Mouse (Mus musculus): Measurements from ENCODE around the gene Nufip1. TPM values are rescaled to one million over a fixed set of nuclear protein-coding genes. Genes with fewer than 3 reads are reported as not detected.
A peak's percentile ranks its signal among the peaks of the same experiment; 100 is the strongest.
"Not testable (repeated sequence)": the region's sequence is repeated elsewhere in the genome, so short reads cannot be mapped to it uniquely, and the experiment has no call there.

The Nufip1 gene
- total RNA-seq, 2 experiments from 2014 or later, result 13.3 to 19.1 TPM

- ATAC-seq (ENCODE audit: poor library complexity, severe bottlenecking), result no peak
Measured at GRCm38 (mm10) chr14:76128174-76128573, 17.5 kb downstream of the Nufip1 start.

DNA sequence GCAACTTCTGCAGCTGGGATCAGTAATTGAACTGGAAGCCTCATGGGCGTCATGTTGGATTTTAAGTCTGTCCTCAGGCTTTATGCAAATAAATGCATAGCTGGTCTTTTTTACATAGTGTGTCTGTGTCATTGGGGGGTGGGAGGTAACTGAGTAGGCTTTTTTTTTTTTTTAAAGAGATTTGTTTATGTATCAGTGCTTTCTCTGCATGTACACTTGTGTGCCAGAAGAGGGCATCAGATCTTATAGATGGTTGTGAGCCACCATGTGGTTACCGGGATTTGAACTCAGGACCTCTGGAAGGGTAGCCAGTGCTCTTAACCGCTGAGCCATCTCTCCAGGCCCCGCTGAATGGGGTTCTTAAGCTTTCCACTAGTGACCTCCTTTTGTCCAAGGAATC, 24.3 kb downstream of the Nufip1 start:
- ATAC-seq (ENCODE audit: poor library complexity, severe bottlenecking), result no peak

DNA sequence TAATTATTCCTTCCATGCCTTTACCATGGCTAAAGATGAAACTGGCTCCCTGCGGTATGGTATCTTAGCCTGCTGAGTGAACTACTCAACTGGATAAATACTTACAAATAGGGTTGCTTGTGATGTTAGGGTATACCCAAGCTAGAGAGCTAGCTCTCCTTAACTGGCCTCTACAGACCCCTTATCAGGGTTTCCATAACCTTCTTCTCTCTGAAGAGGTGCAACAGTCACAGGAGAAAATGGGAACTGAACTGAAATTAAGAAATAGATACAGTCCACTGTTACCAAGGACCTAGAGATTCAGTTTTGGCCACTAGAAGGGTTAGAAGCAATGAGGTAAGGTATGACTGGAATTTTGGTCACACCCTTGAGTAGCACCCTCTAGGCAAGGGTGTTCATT, 34.6 kb downstream of the Nufip1 start:
- no peak for ATAC-seq (ENCODE audit: poor library complexity, severe bottlenecking)

DNA sequence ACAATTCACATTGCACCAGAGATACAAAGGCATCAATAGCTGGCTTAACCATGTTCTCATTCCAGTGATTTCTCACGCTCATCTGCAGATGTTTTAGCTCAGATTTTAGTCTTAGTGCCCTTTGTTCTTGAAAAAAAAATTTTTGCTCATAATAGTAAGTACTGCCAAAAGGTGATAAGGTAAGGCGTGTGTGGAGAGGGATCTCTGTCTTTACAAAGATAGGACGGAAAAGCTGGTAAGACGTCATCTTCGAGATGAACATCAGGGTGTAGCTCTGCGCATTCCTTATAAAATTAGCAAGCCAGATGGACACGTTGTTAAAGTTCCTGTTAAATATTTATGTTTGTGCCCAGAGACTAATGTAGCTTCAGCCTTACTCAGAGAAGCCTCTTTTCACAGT, 35.2 kb downstream of the Nufip1 start:
- ATAC-seq (ENCODE audit: poor library complexity, severe bottlenecking), result no peak

DNA sequence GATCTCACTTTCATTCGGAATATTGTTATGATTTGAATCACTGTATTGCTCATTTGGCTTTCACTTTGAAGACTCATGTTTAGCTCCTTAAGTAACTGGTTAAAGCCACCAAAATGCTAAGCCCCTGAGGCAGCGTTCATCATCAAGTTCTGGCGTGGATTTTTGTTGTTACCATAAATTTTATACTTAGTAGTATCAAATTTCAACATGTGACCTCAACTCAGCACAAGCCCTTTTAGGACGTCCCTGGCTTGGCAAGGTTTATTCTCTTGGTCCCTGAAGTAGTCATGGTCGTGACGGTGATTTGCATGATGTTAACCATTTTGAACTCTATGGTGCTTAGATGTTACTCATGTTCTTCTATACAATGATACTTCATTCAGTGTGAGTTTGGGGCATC, 36.4 kb downstream of the Nufip1 start:
- ATAC-seq (ENCODE audit: poor library complexity, severe bottlenecking), result no peak

DNA sequence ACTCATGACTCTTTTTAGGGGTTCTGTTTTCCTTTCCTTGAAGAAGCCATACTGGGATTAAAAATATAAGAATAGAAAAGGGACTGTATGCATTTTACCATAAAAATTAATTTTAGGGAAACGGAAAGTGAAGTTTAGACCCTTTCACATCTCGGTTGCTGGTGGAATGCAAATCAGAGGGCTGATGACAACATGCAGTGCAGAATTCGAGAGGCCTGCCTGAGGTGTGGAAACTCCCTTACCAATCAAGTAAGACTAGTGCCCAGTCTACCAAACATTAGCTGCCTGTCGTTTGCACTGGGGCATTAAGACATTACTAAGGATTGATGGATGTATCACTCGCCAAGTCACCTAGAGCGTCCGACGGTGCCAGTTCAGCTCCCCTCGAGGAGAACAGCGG, 37.6 kb downstream of the Nufip1 start:
- ATAC-seq (ENCODE audit: poor library complexity, severe bottlenecking), result no peak

DNA sequence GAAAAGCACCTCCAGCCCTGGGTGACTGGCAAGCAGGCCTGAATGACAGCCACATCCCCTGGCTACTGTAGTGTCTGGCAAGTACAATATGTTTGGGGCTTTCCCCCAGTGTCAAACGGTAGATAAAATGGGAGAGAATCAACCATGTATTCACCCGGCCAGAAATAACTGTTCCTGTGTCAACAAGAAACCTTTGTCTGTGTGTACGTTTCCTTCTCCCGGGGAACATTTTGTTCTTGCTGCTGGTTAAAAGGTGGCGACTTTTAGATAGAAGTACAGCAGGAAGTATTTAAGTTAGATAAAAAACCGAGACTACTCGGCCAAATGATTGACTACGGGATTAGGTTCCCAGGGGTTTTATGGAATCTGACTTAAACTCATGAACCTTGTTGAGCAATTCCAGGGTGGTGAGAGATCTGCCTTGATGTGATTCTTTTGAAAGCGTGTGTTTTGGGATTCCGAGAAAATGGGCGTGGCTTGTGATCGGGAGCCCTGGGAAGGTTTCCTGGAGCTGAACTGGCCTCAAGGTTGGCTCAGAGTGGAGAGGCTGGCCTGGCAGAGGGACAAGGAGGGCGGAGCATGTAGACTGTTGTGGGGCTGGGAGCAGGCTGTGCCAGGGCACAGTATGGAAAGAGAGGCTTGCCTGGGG, 39.0 kb downstream of the Nufip1 start:
- no peak for ATAC-seq (ENCODE audit: poor library complexity, severe bottlenecking)

- ATAC-seq (ENCODE audit: poor library complexity, severe bottlenecking), result no peak
Measured at GRCm38 (mm10) chr14:76150499-76150898, 39.8 kb downstream of the Nufip1 start.

DNA sequence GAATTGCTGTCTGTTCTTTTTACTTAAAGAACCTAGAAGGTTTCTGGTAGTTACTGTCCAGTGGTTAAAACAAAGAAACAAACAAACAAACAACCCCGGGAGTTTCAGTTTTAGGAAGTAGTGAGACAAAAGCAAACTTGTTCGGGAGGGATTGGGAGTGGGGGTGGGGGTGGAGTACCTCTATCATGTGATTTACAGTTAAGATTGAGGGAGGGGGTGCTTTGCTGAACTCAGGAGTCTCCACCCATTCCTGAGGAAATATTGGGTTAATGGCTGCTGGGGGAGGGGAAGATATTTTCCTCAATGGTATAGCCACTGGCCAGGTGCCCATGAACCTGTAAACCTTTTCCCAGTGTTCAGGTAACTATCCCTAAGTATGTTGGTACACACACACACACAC, 40.3 kb downstream of the Nufip1 start:
- no peak for ATAC-seq (ENCODE audit: poor library complexity, severe bottlenecking)

- no peak for ATAC-seq (ENCODE audit: poor library complexity, severe bottlenecking)
Measured at GRCm38 (mm10) chr14:76151820-76152161, 41.1 kb downstream of the Nufip1 start.

GRCm38 (mm10) chr14:76152162-76153002, 41.7 kb downstream of the Nufip1 start:
- peak; percentile 86 for ATAC-seq (ENCODE audit: poor library complexity, severe bottlenecking)

DNA sequence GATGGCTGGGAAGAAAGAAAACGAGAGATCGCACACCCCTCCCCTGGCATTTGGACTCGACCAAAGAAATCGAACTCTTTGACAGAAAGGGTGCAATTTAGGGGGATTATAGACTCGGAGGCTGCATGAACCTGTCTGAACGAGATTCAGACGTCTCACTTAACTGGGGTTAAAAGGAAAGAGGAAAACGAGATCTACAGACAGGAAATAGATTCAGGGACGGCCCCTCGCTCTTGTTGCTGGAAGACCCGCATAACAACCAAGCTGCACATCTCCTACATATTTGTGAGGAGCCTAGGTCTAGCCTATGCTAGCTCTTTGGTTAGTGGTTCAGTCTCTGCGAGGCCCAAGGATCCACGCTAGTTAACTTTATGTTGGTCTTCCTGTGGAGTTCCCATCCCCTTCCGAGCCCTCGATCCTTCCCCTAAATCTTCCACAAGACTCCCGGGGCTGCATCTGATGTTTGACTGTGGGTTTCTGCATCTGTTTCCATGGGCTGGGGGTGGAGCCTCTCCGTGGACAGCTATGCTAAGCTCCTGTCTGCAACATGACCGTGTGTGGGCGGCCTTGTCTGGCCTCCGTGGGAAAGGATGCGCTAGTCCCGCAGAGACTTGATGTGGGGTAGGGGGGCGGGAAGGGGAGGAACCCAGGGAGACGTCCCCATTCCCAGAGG, 42.4 kb downstream of the Nufip1 start:
- ATAC-seq (ENCODE audit: poor library complexity, severe bottlenecking), result no peak

DNA sequence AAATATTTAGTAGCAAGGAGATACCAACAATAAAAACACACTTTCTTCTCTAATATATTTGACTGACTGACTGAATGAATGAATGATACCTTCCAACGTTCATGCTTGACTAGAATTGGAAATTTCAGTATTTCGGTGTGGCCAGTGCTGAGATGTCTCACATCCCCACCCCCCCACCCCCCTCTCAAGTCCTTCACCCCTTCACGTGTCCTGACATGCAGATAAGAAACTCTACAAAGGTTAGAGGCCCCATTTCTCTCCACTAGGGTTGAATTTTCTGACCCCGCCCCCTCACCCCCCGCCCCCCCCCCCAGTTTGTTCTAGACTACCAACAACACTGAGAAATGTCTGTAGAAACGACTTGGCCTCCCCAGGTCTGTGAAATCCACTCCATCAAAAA, 43.1 kb downstream of the Nufip1 start:
- ATAC-seq (ENCODE audit: poor library complexity, severe bottlenecking), result no peak

GRCm38 (mm10) chr14:76158192-76158785, 47.6 kb downstream of the Nufip1 start:
- ATAC-seq (ENCODE audit: poor library complexity, severe bottlenecking), result no peak

GRCm38 (mm10) chr14:76160580-76160979, 49.9 kb downstream of the Nufip1 start:
- ATAC-seq (ENCODE audit: poor library complexity, severe bottlenecking), result not testable (repeated sequence)

GRCm38 (mm10) chr14:76164236-76164635, 53.5 kb downstream of the Nufip1 start:
- ATAC-seq (ENCODE audit: poor library complexity, severe bottlenecking), result no peak

DNA sequence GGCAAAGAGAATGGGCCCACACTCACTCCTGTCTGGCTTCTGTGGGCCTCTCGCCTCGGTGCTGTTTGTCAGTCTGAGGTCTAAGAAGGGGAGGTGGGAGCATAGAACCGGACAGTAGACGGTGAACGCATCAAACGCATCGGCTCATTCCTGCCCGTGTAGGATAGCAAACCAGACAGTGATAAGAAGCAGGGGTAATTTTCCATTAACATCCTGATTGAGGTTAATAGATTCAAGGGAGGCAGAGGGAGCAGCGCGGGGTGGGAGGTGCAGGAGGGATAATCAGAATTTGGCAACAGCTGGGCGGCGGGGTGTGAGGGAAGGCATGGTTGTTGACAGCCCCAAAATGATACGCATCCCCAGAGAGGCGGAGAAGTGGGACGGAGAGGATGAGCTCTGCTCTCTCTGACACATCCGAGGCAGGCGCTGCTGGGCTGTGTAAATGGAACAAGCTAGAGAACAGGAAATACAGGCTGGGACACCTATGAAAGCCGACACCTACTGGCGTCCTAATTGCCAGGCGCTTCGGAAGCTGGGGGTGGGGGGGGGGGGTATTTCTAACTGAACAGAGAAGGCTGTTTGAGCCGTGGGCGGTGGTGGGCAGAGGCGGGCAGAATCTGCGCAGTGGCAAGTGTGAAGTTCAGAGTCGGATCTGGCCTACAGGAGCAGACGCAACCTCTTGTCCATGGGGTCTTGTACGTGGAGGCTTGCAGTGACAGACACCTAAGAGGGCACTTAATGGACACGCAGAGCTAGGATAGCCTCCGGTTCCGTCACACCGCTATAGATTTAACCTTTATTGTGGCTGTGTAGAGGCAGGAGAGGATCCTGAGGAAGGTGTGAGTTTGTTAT, 54.4 kb downstream of the Nufip1 start:
- ATAC-seq (ENCODE audit: poor library complexity, severe bottlenecking), result no peak

GRCm38 (mm10) chr14:76169876-76170466, 59.3 kb downstream of the Nufip1 start:
- ATAC-seq (ENCODE audit: poor library complexity, severe bottlenecking), result no peak

- ATAC-seq (ENCODE audit: poor library complexity, severe bottlenecking), result peak; percentile 87
Measured at GRCm38 (mm10) chr14:76171285-76171684, 60.6 kb downstream of the Nufip1 start.

DNA sequence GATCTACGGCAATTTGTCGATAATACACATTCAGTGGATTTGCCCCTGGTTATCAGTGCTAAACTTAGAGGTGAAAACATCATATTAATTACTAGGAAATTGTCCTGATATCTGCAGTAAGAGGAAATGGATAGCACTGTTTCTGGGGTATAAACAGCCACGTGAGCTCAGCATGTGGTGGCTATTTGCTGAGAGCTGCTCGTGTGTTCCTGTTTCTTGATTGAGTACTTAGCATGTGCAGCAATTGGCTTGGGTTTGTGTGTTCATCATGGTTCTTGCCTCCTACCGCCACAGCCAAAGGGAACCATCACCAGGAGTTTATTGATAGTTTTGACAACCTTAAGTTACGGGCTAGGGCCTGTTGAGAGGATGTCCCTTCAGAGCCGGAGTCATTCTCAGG, 63.6 kb downstream of the Nufip1 start:
- ATAC-seq (ENCODE audit: poor library complexity, severe bottlenecking), result peak; percentile 59; the same call in 1 of the 2 replicates
